Mouse (Mus musculus) kidney, embryonic 16.5 days (tissue): Measurements from ENCODE around the gene Ccr3. TPM values are rescaled to one million over a fixed set of nuclear protein-coding genes. Genes with fewer than 3 reads are reported as not detected.
"Not testable (repeated sequence)": the region's sequence is repeated elsewhere in the genome, so short reads cannot be mapped to it uniquely, and the experiment has no call there.

ENCODE experiments used
- ATAC-seq: fragments of 200-750 bp; cut with Nextera tagmentation; 2 replicates; pipeline ENCODE4 v1.8.0; 2017; ENCODE audit warnings: moderate TSS enrichment; ENCODE audit not compliant: low FRiP score, low TSS enrichment
- H3K27ac ChIP-seq: fragments of 300-500 bp; sonication (generic); 2 replicates; pipeline ENCODE4 v1.5.1; 2014; ENCODE audit warnings: low read length
- H3K27me3 ChIP-seq: fragments of 300-500 bp; sonication (generic); 2 replicates; pipeline ENCODE4 v1.6.1; 2014; ENCODE audit warnings: low read length, control low read depth, mixed read lengths; ENCODE audit not compliant: insufficient read depth
- H3K36me3 ChIP-seq: fragments of 300-500 bp; sonication (generic); 2 replicates; pipeline ENCODE4 v1.6.1; 2014; ENCODE audit warnings: low read length, control low read depth, mixed read lengths; ENCODE audit not compliant: insufficient read depth
- H3K4me1 ChIP-seq: fragments of 300-500 bp; sonication (generic); 2 replicates; pipeline ENCODE4 v1.6.1; 2014; ENCODE audit warnings: low read length, control low read depth, mixed read lengths; ENCODE audit not compliant: insufficient read depth
- H3K4me2 ChIP-seq: fragments of 300-500 bp; sonication (generic); replicated peaks from 2 replicates; pipeline ENCODE4 v1.6.1; 2014; ENCODE audit warnings: low read depth, low read length
- H3K4me3 ChIP-seq: fragments of 300-500 bp; sonication (generic); 2 replicates; pipeline ENCODE4 v1.5.1; 2014; ENCODE audit warnings: mild to moderate bottlenecking, low read length
- H3K9ac ChIP-seq: fragments of 300-500 bp; sonication (generic); replicated peaks from 2 replicates; pipeline ENCODE4 v1.6.1; 2014; ENCODE audit warnings: low read length
- H3K9me3 ChIP-seq: fragments of 300-500 bp; sonication (generic); 2 replicates; pipeline ENCODE4 v1.6.1; 2016; ENCODE audit warnings: low read length, control low read depth
- WGBS: fragments of 180-500 bp; shearing (Covaris S2); extraction: QIAGEN DNeasy Blood & Tissue Kit; methylation state at CpG from one replicate; pipeline ENCODE4 v1.1.7; 2014; 5-methylcytosine and 5-hydroxymethylcytosine counted together
- polyA plus RNA-seq: library from polyadenylated mRNA; unstranded; fragments of >200 nt; fragmentation: Nextera tagmentation; extraction: Ambion mirVana; gene quantifications from 2 replicates; pipeline ENCODE4 v1.2.1, GENCODE M21; 2015

The Ccr3 gene
- polyA plus RNA-seq, 1 experiment from 2014 or later = not detected

- no peaks in the 10 kb centered on the region for H3K4me1 ChIP-seq
- H3K27me3 ChIP-seq = no peaks in the 10 kb centered on the region
Observed at GRCm38 (mm10) chr9:124071506-124071905, 49.7 kb downstream of the Ccr3 start.

GRCm38 (mm10) chr9:124079803-124080202 lies 58.0 kb downstream of the Ccr3 start:
- no peak overlapping the region for H3K4me3 ChIP-seq
- H3K36me3 ChIP-seq = no peaks in the 10 kb centered on the region
- no peak overlapping the region for H3K27ac ChIP-seq
- H3K9ac ChIP-seq = no peak overlapping the region
- no peak for ATAC-seq
- 68% methylated on average over 4 of the region's 4 CpGs for WGBS
- H3K9me3 ChIP-seq = no peaks in the 10 kb centered on the region
- no peak overlapping the region for H3K4me2 ChIP-seq
- H3K27me3 ChIP-seq = no peaks in the 10 kb centered on the region
- no peaks in the 10 kb centered on the region for H3K4me1 ChIP-seq

More at GRCm38 (mm10) chr9:124071506-124071905, 49.7 kb downstream of the Ccr3 start:
- no peak overlapping the region for H3K4me3 ChIP-seq
- H3K36me3 ChIP-seq = no peaks in the 10 kb centered on the region
- H3K27ac ChIP-seq = no peak overlapping the region
- no peaks in the 10 kb centered on the region for H3K9me3 ChIP-seq
- no peak overlapping the region for H3K4me2 ChIP-seq
- 86% methylated on average over 1 of the region's 1 CpGs for WGBS
- ATAC-seq = no peak
- H3K9ac ChIP-seq = no peak overlapping the region

GRCm38 (mm10) chr9:124080471-124080870 lies 58.7 kb downstream of the Ccr3 start:
- not testable (repeated sequence) for H3K9ac ChIP-seq, ATAC-seq, H3K4me2 ChIP-seq, H3K9me3 ChIP-seq, H3K4me3 ChIP-seq, H3K4me1 ChIP-seq, H3K27me3 ChIP-seq, H3K27ac ChIP-seq, H3K36me3 ChIP-seq
- WGBS = 93% methylated on average over 12 of the region's 13 CpGs

Other genes with a start within 250 kb of the Ccr3 start
- 0.30 and 0.54 TPM in 2 replicates for gene Cxcr6, start 215.5 kb upstream of the Ccr3 start, polyA plus RNA-seq
- 10.8 and 14.5 TPM in 2 replicates for gene Fyco1, start 170.1 kb upstream of the Ccr3 start, polyA plus RNA-seq
- gene Xcr1, start 159.9 kb upstream of the Ccr3 start, polyA plus RNA-seq = not detected in 2 replicates
- gene Ccr1, start 53.3 kb upstream of the Ccr3 start, polyA plus RNA-seq = 2.0 and 2.5 TPM in 2 replicates
- not detected in 2 replicates for gene Ccr1l1, start 43.6 kb upstream of the Ccr3 start, polyA plus RNA-seq
- 1.4 and 2.3 TPM in 2 replicates for gene Ccr2, start 80.0 kb downstream of the Ccr3 start, polyA plus RNA-seq
- 0.21 and 0.79 TPM in 2 replicates for gene Ccr5, start 99.6 kb downstream of the Ccr3 start, polyA plus RNA-seq